Mouse (Mus musculus): ENCODE measurements around the gene Ephb3. TPM values are rescaled to one million over a fixed set of nuclear protein-coding genes. Genes with fewer than 3 reads are reported as not detected.

Ephb3 gene
- total RNA-seq, 2 experiments from 2014 or later = 6.1 to 11.8 TPM

- DNase-seq = peak; percentile 59
Measured at GRCm38 (mm10) chr16:21246391-21247036, 42.0 kb downstream of the Ephb3 start.

GRCm38 (mm10) chr16:21247037-21247432, 42.5 kb downstream of the Ephb3 start:
- DNase-seq = no peak

- DNase-seq = peak; percentile 70
Measured at GRCm38 (mm10) chr16:21247871-21248712, 43.5 kb downstream of the Ephb3 start.

DNA sequence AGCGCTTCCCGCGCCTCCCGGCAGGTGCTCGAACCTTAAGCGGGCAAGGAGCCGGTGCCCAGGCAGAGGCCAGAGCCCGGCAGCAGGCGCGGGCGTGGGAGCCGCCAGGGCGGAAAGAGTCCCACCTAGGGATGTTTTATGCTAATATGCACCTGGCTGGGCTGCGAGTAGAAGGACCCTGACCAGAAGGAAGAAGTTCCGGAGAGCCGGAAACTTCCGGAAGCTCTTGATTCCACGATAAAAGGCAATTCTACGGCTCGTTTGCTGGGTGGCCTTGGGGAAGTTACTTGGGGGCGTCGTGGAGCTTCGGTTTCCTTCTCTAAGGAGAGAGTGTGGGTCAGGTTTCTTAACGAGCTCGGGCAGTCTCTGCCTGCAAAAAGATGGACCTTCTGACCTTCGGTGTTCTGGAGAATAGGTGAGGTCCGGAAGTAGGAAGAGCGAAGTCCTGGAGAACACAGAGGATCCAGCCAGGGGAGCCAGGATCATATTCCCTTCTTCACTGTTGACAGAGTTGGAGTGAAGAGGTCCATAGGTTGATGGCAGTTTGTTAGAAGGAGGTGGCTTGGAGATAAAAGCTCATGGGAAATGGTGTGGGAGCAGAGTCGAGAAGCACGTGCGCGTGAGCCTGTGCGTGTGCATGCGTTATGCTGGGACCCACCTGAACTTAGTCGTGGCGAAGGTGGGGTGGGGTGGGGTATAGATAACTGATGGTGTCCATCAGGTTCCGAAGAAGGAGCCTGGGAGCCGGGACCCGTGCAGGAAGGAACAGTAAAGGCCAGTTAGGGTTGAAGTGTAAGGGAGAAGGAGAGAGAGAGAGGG, 44.4 kb downstream of the Ephb3 start:
- DNase-seq = no peak

DNA sequence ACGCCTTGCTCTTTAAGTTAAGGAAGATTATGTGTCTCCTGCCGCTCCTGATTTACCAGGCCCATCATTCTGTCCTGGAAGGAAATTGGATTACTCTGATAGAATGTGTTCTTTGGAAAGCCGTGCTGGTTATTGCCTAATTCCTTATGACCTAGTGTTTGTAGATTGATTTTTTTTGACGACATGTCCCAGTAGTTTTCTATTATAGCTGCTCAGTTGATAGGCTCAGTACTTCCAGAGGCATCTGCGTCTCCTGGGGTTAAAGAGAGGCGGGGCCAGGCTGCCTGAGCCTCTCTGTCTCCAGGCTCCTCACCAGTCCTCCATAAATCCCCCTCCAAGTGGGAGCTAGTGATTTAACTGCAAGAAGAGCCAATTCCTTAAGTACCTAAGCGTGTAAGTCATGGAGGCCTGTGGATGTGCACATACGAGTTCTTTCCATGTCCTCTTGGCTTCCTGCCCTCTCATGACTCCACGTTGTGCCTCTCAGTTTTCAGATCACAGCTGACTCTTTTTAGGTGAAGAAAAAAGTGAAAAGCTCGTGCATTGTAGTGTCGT, 47.9 kb downstream of the Ephb3 start:
- no peak for DNase-seq

DNA sequence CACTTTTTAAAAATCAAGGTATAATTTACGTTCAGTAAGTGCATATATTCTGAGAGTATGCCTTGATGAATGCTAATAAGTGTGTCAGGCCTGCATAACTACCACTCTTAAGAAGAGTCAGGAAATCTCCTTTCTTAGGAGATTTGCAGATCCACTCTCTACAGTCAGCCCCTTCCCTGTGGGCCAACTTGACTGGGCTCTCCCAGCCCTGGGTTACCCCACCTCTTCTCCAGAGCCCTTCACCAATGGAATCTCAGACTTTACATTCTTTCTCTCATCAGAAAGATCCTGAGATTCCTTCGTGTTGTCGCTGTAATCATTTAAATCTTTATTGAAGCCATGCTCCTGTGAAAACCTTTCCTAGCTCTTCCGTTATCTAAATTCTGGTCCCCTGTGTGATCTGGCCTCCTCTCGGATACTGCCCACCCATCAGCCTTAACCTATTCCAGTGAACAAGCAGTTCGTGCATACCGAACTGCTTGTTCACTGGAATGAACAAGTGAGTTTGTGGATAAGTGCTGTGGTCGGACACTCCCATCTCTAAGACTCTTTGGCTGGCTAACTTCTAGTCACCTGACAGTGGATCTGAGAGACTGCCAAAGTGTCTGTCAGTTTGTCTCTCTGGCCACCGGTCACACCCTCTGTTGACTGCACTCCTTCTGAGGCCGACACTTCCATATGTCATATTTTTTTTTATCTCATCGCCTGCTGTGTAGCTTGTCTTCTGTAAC, 51.2 kb downstream of the Ephb3 start:
- DNase-seq = no peak

GRCm38 (mm10) chr16:21256514-21257305, 52.2 kb downstream of the Ephb3 start:
- no peak for DNase-seq

GRCm38 (mm10) chr16:21265417-21265816, 60.9 kb downstream of the Ephb3 start:
- no peak for DNase-seq

DNA sequence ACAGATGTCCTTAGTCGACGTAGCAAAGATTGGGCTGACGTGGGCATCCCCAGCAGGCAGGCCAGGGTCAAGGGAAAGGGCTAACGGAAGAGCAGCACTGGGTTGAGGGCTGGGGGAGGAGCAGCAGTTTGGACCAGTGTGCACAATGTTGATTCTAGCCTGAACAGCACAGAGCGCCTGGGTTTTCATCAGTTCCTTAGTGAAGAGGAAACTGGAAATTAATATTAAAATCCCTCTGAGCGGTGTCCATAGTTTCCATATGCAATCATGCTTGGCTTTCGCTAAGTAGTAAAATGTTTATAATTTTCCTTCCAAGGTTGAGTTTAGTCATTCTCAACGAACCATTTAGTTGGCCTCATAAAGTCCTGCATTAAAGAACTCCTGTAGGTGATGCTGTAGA, 65.2 kb downstream of the Ephb3 start:
- DNase-seq = no peak

DNA sequence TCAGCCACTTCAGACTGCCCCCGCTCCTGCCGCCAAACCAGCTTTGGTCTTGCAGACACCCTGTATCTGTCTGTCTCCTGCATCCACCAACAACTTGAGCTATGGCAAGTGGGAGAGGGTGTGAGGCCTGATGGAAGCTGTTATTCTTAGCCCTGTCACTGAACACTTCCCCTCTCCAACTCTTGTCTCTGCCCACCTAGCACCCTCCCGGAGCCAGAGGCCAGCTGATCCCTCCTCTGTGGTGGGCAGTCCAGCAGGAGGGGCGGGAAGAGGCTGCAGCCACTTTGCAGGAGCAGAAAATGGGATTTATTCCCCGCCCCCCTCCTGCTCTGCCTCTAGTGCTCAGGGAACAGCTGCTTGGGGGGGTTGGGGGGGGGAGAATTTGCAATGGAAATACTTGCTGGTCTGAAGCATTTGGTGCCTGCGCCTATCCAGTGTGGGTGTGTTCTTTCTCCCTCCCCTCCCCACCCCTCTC, 67.3 kb downstream of the Ephb3 start:
- DNase-seq = no peak

- no peak for DNase-seq
Measured at GRCm38 (mm10) chr16:21272748-21273147, 68.2 kb downstream of the Ephb3 start.

Small RNAs within 50 kb of the gene (microRNA-seq; reads per million reads assigned to microRNA genes)
- gene Mir7680 = 0 to 0.95 reads per million in 2 experiments

Other genes with a start within 250 kb of the Ephb3 start
- not detected for gene Teddm3, start 50.8 kb upstream of the Ephb3 start, total RNA-seq (2021)
- gene Vps8, start 218.4 kb downstream of the Ephb3 start, total RNA-seq (2021) = 10 to 100 TPM; 10.6 to 12.2 TPM